ENCODE assay signal across 13 mouse cellular contexts in the genomic region with DNA sequence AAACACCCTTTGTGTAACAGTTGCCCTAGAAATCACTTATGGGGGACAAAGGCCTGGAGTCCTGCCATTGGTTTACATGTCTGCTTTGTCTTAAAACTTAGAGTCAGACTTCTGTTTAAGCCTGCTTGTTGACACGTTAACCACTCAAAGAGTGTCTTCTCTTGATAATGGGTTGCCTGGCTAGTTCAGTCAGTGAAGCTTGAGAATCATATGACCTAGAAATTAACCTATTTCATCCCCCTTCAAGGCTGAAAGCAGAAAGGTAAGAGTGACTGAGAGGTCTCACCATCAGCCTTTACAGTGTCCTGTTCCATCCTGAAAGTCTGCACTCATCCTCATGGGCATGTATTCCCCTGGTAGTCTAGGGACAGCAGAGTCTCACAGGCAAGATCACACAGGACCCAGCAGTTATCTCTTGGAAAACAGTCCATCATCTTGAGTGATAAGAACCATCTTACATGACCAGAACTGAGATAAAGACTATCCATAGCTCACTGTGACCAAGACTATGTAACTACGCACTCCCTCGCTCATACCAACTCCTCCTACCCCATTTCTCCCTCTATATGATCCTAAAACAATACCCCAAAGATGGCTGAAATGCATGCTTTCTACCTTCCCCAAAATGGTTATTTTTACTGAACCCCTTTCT.
"Had no signal": no experiment of that assay in that cellular context is flagged by ENCODE, and none has a peak within 500 bp of the region (broad histone marks: within the 10 kb centered on the region; RNA-seq: fewer than 3 reads in every experiment).

No protein-coding gene starts in this region.

- H3K4me3 ChIP-seq: intestine, embryonic 15.5 days; kidney, embryonic 15.5 days; limb, embryonic 15.5 days; megakaryocyte, embryonic 14.5 days; midbrain, embryonic 13.5 days had no signal

- H3K9ac ChIP-seq: intestine, embryonic 15.5 days; kidney, embryonic 15.5 days; limb, embryonic 15.5 days; lung, embryonic 14.5 days; midbrain, embryonic 13.5 days had no signal

- DNase-seq: kidney, adult 18-20 months; kidney, postnatal 14 days; lung, embryonic 14.5 days; lung, postnatal 10 days; lung, postnatal 4 days; right cerebral cortex, adult 18-20 months; right cerebral cortex, postnatal 25 days; thymus, postnatal 4 days had no signal

- H3K9me3 ChIP-seq: intestine, embryonic 15.5 days; kidney, embryonic 15.5 days; limb, embryonic 15.5 days; megakaryocyte, embryonic 14.5 days; midbrain, embryonic 13.5 days had no signal

- ATAC-seq: intestine, embryonic 15.5 days; midbrain, embryonic 13.5 days had no signal

- H3K27ac ChIP-seq: intestine, embryonic 15.5 days; kidney, embryonic 15.5 days; limb, embryonic 15.5 days; midbrain, embryonic 13.5 days had no signal

- H3K27me3 ChIP-seq: intestine, embryonic 15.5 days; kidney, embryonic 15.5 days; limb, embryonic 15.5 days; midbrain, embryonic 13.5 days had no signal

- H3K4me1 ChIP-seq: intestine, embryonic 15.5 days; kidney, embryonic 15.5 days; limb, embryonic 15.5 days; megakaryocyte, embryonic 14.5 days; midbrain, embryonic 13.5 days had no signal

- H3K4me2 ChIP-seq: intestine, embryonic 15.5 days; kidney, embryonic 15.5 days; limb, embryonic 15.5 days; lung, embryonic 14.5 days; midbrain, embryonic 13.5 days had no signal

- H3K36me3 ChIP-seq: intestine, embryonic 15.5 days; kidney, embryonic 15.5 days; limb, embryonic 15.5 days; midbrain, embryonic 13.5 days had no signal
